Mouse (Mus musculus): ENCODE measurements around the gene Kynu.

The Kynu gene

DNA sequence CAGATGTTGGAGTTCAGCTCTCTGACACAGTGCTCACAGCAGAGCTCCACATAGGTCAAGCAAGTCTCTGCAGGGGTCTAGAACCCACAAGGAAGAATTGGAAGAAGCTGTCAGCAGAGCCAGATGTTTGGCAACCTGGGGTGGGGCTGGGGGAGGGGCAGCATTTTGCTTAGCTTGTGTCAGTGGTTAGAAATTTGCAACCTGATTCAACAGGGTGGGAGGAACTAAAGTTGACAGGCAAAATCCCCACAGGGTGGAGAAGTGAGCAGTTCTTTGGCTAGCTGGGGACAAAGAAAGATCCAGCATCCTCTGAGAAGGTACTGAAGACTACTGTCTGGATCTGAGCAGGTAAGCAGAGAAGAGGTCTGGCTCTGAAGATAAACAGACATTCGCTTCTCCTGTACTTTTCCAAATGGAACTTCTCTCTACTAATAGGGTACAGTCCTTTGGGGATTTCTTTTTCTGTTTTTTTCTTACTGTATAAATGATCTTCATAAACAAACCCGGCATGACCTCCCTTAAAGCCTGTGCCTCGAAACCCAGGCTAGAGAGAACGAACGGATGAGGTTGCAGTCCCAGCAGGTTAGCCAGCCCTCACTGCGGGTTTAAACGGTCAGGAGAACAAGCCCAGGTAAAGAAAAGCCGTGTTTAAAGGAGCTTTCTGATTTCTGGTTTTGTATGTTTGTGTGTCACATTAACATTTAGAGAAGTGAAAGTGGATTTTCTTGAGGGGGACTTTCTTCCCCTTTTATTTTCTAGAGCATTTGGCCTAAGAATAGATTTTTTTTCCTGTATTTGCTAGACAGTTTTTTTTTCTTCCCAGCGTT, at the start of gene Kynu:
Kynu (plus strand) TSS at position 268 of the 827 bp plus-strand sequence.
- no peak for DNase-seq (ENCODE audit: low read depth, low spot score)

GRCm38 (mm10) chr2:43506182-43506581, 48.9 kb upstream of the Kynu start:
- DNase-seq (ENCODE audit: low read depth, low spot score) = peak; percentile 78

DNA sequence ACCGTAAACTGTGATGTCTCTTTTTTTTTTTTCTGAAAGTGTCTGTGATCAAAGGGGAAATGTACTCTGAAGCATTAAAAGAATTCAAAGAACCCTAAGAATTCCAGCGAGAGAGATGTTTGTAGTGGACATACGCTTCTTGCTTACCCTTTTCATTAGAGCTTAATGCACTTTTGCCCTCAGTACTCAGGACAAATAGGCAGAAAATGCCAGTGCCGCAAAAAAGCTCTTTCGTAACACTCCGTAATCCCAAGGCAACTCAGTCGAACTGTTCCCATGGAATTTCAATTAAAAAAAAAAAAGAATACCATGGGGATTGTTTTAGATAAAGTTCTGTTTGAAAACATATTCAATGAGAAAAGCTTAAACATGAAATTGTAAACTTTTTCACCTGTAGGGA, 41.3 kb upstream of the Kynu start:
- DNase-seq (ENCODE audit: low read depth, low spot score) = no peak

GRCm38 (mm10) chr2:43534417-43534816, 20.7 kb upstream of the Kynu start:
- no peak for DNase-seq (ENCODE audit: low read depth, low spot score)

DNA sequence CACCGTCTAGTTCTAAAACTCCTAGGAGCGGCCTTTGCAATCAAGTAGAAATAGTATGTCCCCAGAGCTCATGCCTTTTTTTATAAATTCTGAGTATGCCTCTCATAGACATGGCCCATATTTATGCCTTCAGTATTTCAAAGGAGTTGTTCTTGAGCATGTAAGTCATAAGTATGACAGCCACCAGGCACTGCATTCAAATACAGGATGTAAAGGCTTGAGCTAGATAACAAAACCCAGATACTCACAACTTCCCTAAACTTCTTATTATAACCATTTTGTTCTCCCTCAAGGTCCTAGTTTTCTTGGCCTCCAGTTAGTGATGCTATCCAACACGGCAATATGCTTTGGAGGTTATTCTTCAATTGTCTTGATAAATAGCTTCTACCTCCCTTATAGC, 12.5 kb upstream of the Kynu start:
- no peak for DNase-seq (ENCODE audit: low read depth, low spot score)

- no peak for DNase-seq (ENCODE audit: low read depth, low spot score)
Observed at GRCm38 (mm10) chr2:43545665-43546064, 9.5 kb upstream of the Kynu start.

- no peak for DNase-seq (ENCODE audit: low read depth, low spot score)
Observed at GRCm38 (mm10) chr2:43546448-43546847, 8.7 kb upstream of the Kynu start.

- no peak for DNase-seq (ENCODE audit: low read depth, low spot score)
Observed at GRCm38 (mm10) chr2:43554216-43554615, 913 bp upstream of the Kynu start.

DNA sequence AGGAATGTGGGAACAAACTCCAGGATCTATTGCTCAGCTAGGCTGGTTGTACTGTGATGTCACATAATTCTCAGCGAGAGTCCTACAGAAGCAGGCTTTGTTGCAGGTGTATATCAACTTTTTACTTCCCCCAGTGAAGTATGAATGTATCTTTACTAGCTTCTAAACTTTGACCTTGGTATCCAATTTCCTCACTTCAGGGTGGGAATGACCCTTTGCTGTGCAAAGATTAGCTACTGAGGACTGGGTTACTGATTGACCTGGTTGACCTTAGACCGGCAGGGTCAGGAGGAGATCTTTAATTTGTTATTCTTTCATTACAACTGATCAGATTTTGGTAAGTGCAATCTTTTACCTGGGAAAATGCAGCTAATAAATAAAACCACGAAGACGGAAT, 758 bp downstream of the Kynu start:
- DNase-seq (ENCODE audit: low read depth, low spot score) = no peak

DNA sequence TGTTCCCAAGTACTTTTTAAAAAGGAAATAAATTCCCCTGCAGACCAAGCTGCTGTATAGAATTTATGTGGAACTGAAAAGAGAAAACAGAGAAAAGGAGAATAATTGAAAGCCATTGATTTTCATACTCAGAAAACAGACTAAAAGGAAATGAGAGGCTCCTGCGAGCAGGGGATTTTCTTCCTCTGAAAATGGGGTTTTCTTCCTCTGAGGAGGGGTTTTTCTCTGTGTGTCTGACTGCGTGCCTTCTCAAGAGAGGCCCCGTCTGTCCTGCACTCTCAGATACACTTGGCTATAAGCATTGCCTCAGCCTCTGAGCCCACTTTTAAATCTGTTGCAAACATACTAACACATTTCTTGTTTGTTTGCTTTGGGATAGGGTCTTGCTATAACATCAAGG, 1.9 kb downstream of the Kynu start:
- DNase-seq (ENCODE audit: low read depth, low spot score) = no peak

DNA sequence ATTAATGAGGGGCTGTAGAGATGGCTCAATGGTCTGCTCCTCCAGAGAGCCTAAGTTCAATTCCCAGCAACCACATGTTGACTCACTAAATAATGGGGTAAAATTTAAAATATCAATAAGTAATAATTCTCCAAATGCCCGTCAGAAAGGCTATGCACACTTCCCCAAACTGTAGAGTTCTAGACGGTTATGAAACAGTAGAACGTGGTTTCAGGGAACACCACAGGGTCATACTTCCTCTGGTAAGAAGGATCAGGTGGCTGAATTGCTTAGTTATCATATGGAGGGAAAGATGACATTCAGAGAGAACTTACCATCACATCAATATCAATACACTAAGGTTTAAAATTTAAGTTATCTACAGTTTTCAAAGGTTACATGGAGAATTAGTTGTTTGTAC, 6.1 kb downstream of the Kynu start:
- no peak for DNase-seq (ENCODE audit: low read depth, low spot score)

- DNase-seq (ENCODE audit: low read depth, low spot score) = no peak
Observed at GRCm38 (mm10) chr2:43562779-43563178, 7.7 kb downstream of the Kynu start.

DNA sequence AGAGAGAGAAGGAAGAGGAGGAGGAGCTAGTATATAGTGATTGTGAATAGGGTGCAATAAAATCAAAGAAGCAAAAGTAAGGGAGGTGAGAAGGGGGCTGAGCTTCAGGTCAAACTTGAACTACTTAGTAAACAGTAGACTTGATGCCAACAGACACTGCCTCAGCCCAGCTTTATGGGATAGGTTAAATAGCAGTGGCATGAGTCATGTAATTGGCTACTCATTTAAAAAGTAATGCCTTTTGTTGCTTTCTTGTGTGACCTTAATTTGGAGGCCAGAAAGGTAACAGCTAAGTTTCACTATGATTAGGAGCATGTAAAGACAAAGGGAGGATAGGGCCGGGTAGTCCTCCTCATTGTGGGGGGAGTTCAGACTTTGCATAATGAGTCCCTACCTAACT, 13.3 kb downstream of the Kynu start:
- DNase-seq (ENCODE audit: low read depth, low spot score) = no peak

- DNase-seq (ENCODE audit: low read depth, low spot score) = no peak
Observed at GRCm38 (mm10) chr2:43573526-43573925, 18.4 kb downstream of the Kynu start.

GRCm38 (mm10) chr2:43583243-43583812, 28.2 kb downstream of the Kynu start:
- no peak for DNase-seq (ENCODE audit: low read depth, low spot score)

DNA sequence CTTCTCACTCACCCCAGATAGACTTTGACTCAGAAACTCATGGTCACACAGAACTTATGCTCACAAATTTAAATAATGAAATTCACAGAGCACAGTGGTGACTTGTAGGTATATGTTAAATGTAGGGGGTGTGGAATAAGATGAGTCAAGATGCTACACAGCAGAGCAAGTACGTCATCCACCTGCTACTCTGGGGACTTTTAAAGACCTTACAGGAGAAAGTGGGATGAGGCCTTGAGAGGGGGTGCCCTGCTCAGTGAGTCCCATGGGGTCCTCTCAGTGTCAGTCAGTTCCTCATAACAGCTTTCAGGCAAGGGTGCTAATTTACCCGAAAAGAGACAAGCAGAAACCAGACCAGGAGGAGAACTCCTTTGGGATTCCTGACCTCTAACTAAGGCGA, 30.4 kb downstream of the Kynu start:
- DNase-seq (ENCODE audit: low read depth, low spot score) = no peak

DNA sequence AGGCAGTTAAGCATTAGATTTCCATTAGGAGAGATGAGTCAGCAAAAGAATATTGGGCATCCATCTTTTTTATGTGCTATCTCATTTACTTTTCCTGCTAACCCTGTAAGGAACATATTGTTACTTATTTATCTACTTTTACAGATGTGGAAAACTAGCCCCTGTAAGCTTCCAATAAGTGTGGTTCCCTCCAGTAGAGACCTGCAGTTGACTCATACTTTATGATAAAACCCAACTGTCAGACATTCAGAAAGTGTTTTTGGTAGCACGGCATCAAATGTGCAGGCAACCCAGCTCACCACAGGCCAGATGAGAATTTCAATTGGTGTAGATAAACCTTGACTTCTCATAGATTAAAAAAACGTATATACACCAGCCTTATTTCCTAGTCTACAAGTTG, 32.7 kb downstream of the Kynu start:
- DNase-seq (ENCODE audit: low read depth, low spot score) = no peak

DNA sequence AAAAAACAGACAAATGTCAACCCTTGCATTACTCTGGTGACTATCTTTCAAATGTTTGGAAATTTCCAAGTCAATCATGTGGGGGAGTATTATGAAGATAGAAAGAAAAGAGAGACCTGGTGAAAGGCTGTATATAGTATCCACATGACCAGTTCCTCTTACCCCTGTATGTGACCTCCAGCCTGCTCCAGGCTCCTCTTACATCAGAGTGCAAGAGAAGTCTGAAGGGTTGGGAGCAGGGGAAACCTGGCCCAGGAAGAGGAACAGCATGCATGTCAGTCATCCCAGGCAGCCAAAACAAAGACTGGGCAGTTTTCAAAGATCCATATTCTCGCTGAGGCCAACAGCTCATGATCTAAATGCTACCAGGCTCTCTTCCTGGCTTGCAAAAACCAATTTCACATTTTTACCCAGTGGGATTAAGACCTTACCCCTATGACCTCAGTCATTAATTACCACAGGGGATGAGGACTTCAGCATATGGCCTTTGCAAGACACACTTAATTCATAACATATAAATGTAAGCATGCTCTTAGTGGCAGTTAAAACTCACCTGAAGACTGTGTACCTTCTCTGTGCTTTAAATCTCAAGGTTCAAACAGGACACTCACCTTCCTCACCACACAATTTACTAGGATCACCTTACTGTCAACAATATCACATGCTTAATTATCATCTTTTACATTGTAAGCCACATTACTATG, 37.0 kb downstream of the Kynu start:
- DNase-seq (ENCODE audit: low read depth, low spot score) = no peak

GRCm38 (mm10) chr2:43613571-43613970, 58.4 kb downstream of the Kynu start:
- DNase-seq (ENCODE audit: low read depth, low spot score) = no peak

DNA sequence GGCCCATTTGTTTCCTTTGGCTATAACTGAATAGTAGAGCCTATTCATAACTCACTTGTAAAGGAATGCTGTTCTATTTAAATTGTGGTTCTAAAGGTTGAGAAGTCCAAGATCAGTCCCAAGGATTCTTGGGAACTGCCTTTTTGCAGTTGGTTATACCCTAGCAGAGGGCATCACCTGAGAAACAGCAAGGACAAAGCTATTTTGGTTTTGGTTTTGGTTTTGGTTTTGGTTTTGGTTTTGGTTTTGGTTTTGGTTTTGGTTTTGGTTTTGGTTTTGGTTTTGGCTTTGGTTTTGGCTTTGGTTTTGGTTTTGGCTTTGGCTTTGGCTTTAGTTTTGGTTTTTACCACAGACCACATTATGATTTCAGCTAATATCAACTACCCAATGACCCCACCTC, 66.0 kb downstream of the Kynu start:
- no peak for DNase-seq (ENCODE audit: low read depth, low spot score)

- peak; percentile 50 for DNase-seq (ENCODE audit: low read depth, low spot score)
Observed at GRCm38 (mm10) chr2:43622844-43623243, 67.7 kb downstream of the Kynu start.

DNA sequence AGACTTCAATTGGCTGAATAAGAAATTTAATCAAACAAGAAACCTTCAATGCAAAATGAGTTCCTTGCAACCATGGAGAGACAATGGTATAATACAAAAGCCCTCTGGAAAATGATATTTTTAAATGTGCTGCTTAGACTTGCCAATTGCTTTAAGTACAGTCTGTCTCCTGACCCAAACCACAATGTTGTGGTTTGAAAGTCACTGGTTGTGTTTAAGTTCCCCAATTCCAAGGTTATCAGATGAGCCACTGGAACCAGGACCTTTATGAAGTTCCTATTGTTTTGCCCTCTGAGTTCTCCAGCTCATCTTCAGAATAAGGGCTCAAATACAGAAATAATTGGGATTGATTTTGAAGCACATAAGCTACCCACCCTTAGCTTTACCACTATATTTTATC, 76.7 kb downstream of the Kynu start:
- DNase-seq (ENCODE audit: low read depth, low spot score) = no peak

DNA sequence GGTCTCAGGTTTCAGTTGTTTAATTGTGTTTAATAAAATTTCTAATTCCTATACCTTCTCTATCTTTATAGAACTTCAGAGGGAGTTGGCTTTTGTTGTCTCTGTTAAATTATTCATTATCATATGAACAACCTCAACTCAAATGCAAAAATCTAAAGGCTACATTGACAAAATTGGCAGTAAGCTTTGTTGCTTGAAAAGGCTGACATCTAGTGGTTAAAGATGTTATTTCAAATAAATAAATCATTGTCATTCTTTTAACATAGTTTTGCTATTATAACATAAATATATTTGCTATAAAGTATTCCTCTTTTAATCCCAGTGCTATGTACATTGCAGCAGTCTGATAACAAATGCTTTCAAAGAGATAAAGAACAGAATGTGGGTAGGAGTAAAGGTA, 81.4 kb downstream of the Kynu start:
- DNase-seq (ENCODE audit: low read depth, low spot score) = peak; percentile 21

All from brain, adult 2 months (tissue).